Mouse (Mus musculus): ENCODE data around the gene Slc6a9. TPM values are rescaled to one million over a fixed set of nuclear protein-coding genes. Genes with fewer than 3 reads are reported as not detected.

Slc6a9 gene
- polyA plus RNA-seq (2015; fragmentation: Nextera tagmentation; extraction: Ambion mirVana) = 32.2 and 45.9 TPM in 2 replicates

DNA sequence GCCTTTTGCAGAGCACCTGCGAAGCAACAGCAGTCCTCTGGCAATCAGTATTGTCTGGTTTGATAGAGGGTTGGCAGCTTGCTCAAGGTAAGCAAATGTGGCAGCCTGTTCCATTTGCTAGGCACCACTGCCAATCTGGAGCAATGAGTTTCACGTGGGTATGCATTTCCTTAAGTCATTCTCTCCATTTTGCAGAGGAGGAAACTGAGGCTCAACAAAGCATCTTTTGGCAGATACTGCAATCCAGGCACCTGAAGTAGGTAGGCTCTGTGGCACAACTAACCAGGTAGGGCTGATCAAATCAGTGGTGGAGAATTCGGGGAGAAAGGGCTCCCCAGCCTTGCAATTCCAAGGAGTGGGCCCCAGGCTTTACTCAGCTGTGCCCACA, at the start of gene Slc6a9:
Slc6a9 (plus strand) TSS at position 50 of the 388 bp plus-strand sequence.
- no peak for ATAC-seq
- Histone ChIP-seq H3K4me3 (ENCODE audit: low read depth, low read length) (peak within 1 kb of the TSS; percentile 62), H3K27me3 (ENCODE audit: control insufficient read depth, insufficient read depth, low read depth, low read length) (no peaks in the 10 kb centered on the region), H3K27ac (ENCODE audit: low read length) (peak within 1 kb of the TSS; percentile 86), H3K4me2 (ENCODE audit: low read length) (peak within 1 kb of the TSS; percentile 80), H3K9ac (ENCODE audit: low read depth, low read length) (peak within 1 kb of the TSS; percentile 78), H3K36me3 (ENCODE audit: control insufficient read depth, insufficient read depth, low read length) (no peaks in the 10 kb centered on the region), H3K4me1 (ENCODE audit: control insufficient read depth, insufficient read depth, low read length) (peaks cover 20% of the 10 kb centered on the region), H3K9me3 (replicated peaks; ENCODE audit: control insufficient read depth, low read length, poor library complexity, severe bottlenecking) (no peaks in the 10 kb centered on the region)
- 21% methylated on average over 3 of the region's 3 CpGs for WGBS

DNA sequence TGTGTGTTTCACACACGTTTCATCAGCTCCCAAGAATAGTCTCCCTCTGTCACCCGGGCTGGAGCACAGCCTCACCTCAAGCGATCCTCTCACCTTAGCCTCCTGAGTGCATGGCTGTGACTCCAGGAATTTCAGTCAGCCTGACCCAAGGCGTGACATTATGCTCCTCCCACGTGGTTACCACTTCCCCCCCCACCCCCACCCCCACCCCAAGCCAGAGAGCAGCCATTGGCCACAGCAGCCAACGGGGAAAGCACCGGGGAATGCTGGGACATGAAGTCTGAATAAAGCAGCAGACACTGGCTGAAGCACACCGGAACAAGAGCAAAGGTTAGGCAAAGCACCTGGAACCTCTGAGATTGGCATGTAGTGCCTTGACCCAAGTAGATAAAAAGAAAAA, 47.3 kb upstream of the Slc6a9 start:
- Histone ChIP-seq H3K36me3 (ENCODE audit: control insufficient read depth, insufficient read depth, low read length) (no peaks in the 10 kb centered on the region), H3K4me1 (ENCODE audit: control insufficient read depth, insufficient read depth, low read length) (no peaks in the 10 kb centered on the region), H3K9ac (ENCODE audit: low read depth, low read length) (no peak overlapping the region), H3K4me3 (ENCODE audit: low read depth, low read length) (no peak overlapping the region), H3K9me3 (replicated peaks; ENCODE audit: control insufficient read depth, low read length, poor library complexity, severe bottlenecking) (no peaks in the 10 kb centered on the region), H3K27me3 (ENCODE audit: control insufficient read depth, insufficient read depth, low read depth, low read length) (no peaks in the 10 kb centered on the region), H3K4me2 (ENCODE audit: low read length) (0 out of 2 replicates have a peak overlapping the region, but pooled peaks have one; percentile 10), H3K27ac (ENCODE audit: low read length) (no peak overlapping the region)
- peak; percentile 64 for ATAC-seq
- WGBS = 32% methylated on average over 8 of the region's 8 CpGs

DNA sequence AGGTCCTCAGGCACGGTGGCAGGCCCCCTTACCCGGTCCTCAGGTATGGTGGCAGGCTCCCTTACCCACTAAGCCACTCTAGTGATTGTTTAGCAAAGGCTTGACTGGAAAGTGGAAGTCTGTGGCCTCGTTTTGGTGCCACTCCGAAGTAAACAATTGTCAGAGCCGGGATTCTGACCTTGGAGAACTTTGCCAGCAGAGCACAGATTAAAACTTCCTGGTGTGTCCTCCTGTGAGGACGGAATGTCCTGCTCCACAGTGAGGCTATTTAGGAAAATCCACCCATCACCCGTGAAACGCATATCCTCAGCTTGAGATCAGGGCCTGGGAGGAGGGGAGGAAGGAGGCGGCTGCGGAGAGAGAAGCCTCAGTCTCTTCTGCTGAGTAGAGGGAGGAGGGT, 46.0 kb upstream of the Slc6a9 start:
- 67% methylated on average over 10 of the region's 10 CpGs for WGBS
- no peak for ATAC-seq
- Histone ChIP-seq H3K27ac (ENCODE audit: low read length) (no peak overlapping the region), H3K36me3 (ENCODE audit: control insufficient read depth, insufficient read depth, low read length) (no peaks in the 10 kb centered on the region), H3K9ac (ENCODE audit: low read depth, low read length) (no peak overlapping the region), H3K4me1 (ENCODE audit: control insufficient read depth, insufficient read depth, low read length) (no peaks in the 10 kb centered on the region), H3K4me3 (ENCODE audit: low read depth, low read length) (no peak overlapping the region), H3K9me3 (replicated peaks; ENCODE audit: control insufficient read depth, low read length, poor library complexity, severe bottlenecking) (no peaks in the 10 kb centered on the region), H3K4me2 (ENCODE audit: low read length) (no peak overlapping the region), H3K27me3 (ENCODE audit: control insufficient read depth, insufficient read depth, low read depth, low read length) (no peaks in the 10 kb centered on the region)

DNA sequence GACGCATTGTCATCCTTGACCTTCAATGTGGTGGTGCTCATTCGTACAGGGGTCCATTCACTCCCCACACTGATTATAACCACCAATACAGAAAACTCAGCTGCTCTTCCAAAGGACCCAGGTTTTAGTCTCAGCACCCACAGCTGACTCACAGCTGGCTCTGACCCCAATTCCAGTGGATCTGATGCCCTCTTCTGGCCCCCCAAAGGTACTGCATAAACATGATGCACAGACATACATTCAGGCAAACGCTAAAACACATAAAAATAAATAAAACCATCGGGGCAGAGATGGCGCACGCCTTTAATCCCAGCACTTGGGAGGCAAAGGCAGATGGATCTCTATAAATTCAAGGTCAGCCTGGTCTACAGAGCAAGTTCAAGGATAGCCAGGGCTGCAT, 34.4 kb upstream of the Slc6a9 start:
- WGBS = 79% methylated on average over 6 of the region's 6 CpGs
- Histone ChIP-seq H3K4me1 (ENCODE audit: control insufficient read depth, insufficient read depth, low read length) (no peaks in the 10 kb centered on the region), H3K4me3 (ENCODE audit: low read depth, low read length) (no peak overlapping the region), H3K27ac (ENCODE audit: low read length) (no peak overlapping the region), H3K4me2 (ENCODE audit: low read length) (no peak overlapping the region), H3K9ac (ENCODE audit: low read depth, low read length) (no peak overlapping the region), H3K36me3 (ENCODE audit: control insufficient read depth, insufficient read depth, low read length) (no peaks in the 10 kb centered on the region), H3K27me3 (ENCODE audit: control insufficient read depth, insufficient read depth, low read depth, low read length) (no peaks in the 10 kb centered on the region), H3K9me3 (replicated peaks; ENCODE audit: control insufficient read depth, low read length, poor library complexity, severe bottlenecking) (no peaks in the 10 kb centered on the region)
- ATAC-seq = no peak

DNA sequence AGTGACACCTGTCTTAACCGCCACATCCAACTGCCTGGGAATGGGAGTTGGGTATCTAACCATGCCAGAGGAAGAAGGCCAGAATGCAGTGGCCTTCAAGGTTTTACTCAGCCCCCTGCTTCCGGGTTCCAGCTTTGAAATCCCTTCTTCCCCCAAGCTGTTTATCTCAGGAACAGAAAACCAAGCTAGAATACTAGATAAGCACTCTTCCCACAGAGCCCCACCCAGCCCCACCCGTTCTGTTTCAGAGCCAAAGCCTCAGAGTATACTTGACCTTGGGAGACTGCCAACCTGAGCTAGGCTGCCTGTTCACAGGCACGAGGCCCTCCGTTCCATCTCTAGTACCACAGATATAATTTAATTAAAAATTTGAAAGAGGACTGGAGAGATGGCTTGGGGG, 27.3 kb upstream of the Slc6a9 start:
- Histone ChIP-seq H3K4me3 (ENCODE audit: low read depth, low read length) (no peak overlapping the region), H3K4me2 (ENCODE audit: low read length) (no peak overlapping the region), H3K4me1 (ENCODE audit: control insufficient read depth, insufficient read depth, low read length) (no peaks in the 10 kb centered on the region), H3K36me3 (ENCODE audit: control insufficient read depth, insufficient read depth, low read length) (no peaks in the 10 kb centered on the region), H3K27me3 (ENCODE audit: control insufficient read depth, insufficient read depth, low read depth, low read length) (no peaks in the 10 kb centered on the region), H3K9ac (ENCODE audit: low read depth, low read length) (no peak overlapping the region), H3K9me3 (replicated peaks; ENCODE audit: control insufficient read depth, low read length, poor library complexity, severe bottlenecking) (no peaks in the 10 kb centered on the region), H3K27ac (ENCODE audit: low read length) (no peak overlapping the region)
- ATAC-seq = no peak
- WGBS = 79% methylated on average over 5 of the region's 5 CpGs

DNA sequence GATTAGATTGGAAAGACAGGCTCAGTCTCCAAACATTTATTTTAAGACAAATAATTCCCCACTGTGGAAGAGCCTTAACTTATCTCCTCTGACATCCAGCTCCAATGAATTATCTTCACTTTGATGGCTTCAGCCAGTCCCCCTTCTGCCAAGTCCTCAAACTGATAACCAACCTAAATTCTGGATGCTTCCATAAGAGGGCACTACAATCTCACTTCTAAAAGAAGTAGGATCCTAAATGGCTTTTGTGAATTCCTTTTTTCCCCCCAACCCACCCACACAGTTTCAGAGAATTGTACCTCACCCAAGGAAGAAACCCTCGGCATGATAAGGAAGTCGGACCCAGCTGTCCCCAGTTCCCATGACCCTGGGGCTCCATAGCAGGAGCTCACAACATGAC, 23.4 kb upstream of the Slc6a9 start:
- no peak overlapping the region for H3K4me3 ChIP-seq (ENCODE audit: low read depth, low read length)
- no peak overlapping the region for H3K9ac ChIP-seq (ENCODE audit: low read depth, low read length)
- ATAC-seq = no peak
- no peak overlapping the region for H3K4me2 ChIP-seq (ENCODE audit: low read length)
- H3K4me1 ChIP-seq (ENCODE audit: control insufficient read depth, insufficient read depth, low read length) = no peaks in the 10 kb centered on the region
- WGBS = 62% methylated on average over 2 of the region's 2 CpGs
- H3K36me3 ChIP-seq (ENCODE audit: control insufficient read depth, insufficient read depth, low read length) = no peaks in the 10 kb centered on the region
- no peaks in the 10 kb centered on the region for H3K9me3 ChIP-seq (replicated peaks; ENCODE audit: control insufficient read depth, low read length, poor library complexity, severe bottlenecking)
- H3K27ac ChIP-seq (ENCODE audit: low read length) = no peak overlapping the region
- no peaks in the 10 kb centered on the region for H3K27me3 ChIP-seq (ENCODE audit: control insufficient read depth, insufficient read depth, low read depth, low read length)

DNA sequence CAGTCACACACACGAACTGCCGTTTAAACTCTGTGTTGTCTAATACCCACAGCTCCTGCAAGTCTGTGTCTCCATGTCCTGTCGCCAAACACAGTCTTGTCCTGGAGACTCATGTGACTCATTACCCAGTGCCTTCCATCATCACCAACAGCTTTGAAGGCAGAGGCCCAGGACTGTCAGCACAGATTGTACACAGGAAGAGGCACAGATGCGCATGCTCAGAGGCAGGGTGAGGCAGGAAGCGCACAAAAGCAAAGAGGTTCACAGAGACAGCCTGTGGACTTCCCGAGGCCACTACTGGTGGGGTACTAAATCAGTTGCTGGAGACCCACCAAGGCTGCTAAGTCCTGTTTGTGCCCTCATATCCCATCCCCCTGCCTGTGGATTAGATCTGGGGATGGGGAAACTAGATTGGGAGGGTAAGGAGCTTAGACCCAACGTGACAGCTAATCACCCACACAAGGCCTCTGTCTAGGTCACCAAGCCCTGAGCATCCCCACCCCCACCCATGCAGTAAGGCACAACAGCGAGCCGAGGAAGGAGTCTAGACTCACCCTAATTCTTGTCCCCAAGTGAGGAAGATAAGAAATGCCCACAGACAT, 20.6 kb upstream of the Slc6a9 start:
- no peak overlapping the region for H3K4me3 ChIP-seq (ENCODE audit: low read depth, low read length)
- no peak overlapping the region for H3K27ac ChIP-seq (ENCODE audit: low read length)
- H3K4me1 ChIP-seq (ENCODE audit: control insufficient read depth, insufficient read depth, low read length) = no peaks in the 10 kb centered on the region
- H3K9ac ChIP-seq (ENCODE audit: low read depth, low read length) = no peak overlapping the region
- H3K27me3 ChIP-seq (ENCODE audit: control insufficient read depth, insufficient read depth, low read depth, low read length) = no peaks in the 10 kb centered on the region
- H3K9me3 ChIP-seq (replicated peaks; ENCODE audit: control insufficient read depth, low read length, poor library complexity, severe bottlenecking) = no peaks in the 10 kb centered on the region
- 69% methylated on average over 9 of the region's 9 CpGs for WGBS
- no peaks in the 10 kb centered on the region for H3K36me3 ChIP-seq (ENCODE audit: control insufficient read depth, insufficient read depth, low read length)
- H3K4me2 ChIP-seq (ENCODE audit: low read length) = no peak overlapping the region
- no peak for ATAC-seq

DNA sequence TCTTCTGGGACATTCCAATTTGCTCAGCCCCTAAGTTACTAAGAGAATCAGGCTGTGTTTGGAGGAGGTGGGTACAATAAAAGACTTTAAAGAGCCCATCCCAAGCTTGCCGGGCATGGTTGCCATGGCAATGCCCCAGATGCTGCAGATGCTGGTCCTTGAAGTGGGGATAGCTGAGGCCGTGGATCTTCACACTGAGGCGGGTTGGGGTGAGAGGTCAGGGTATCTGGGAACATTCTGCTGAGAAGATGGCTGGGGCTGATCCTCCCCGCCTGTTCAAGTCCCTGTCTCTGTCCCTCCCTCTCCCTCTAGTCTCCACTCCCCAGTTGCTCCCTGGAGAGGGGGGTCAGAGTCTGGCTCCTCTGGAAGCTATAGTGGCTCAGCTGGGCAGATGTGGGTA, 20.0 kb upstream of the Slc6a9 start:
- Histone ChIP-seq H3K4me3 (ENCODE audit: low read depth, low read length) (no peak overlapping the region), H3K9me3 (replicated peaks; ENCODE audit: control insufficient read depth, low read length, poor library complexity, severe bottlenecking) (no peaks in the 10 kb centered on the region), H3K27me3 (ENCODE audit: control insufficient read depth, insufficient read depth, low read depth, low read length) (no peaks in the 10 kb centered on the region), H3K4me1 (ENCODE audit: control insufficient read depth, insufficient read depth, low read length) (no peaks in the 10 kb centered on the region), H3K36me3 (ENCODE audit: control insufficient read depth, insufficient read depth, low read length) (no peaks in the 10 kb centered on the region), H3K9ac (ENCODE audit: low read depth, low read length) (no peak overlapping the region), H3K4me2 (ENCODE audit: low read length) (no peak overlapping the region), H3K27ac (ENCODE audit: low read length) (no peak overlapping the region)
- 27% methylated on average over 4 of the region's 4 CpGs for WGBS
- ATAC-seq = no peak

DNA sequence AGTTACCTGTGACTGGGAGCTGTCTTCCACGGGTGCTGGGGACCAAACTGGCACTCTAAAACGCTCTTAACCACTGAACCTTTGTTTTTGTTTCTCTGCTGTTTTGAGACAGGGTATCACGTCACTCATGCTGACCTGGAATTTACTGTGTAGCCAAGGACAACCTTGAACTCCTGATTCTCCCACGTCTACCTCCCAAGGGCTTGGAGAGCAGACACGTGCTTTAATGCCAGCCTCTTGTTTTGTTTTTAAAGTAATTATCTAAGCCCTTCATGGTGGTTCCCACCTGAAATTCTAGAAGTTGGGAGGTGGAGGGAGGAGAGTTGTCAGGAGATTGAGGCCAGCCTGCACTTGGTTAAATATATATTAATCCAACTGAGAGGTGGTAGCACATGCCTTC, 17.5 kb upstream of the Slc6a9 start:
- Histone ChIP-seq H3K9ac (ENCODE audit: low read depth, low read length) (no peak overlapping the region), H3K4me1 (ENCODE audit: control insufficient read depth, insufficient read depth, low read length) (no peaks in the 10 kb centered on the region), H3K4me2 (ENCODE audit: low read length) (no peak overlapping the region), H3K27ac (ENCODE audit: low read length) (no peak overlapping the region), H3K36me3 (ENCODE audit: control insufficient read depth, insufficient read depth, low read length) (no peaks in the 10 kb centered on the region), H3K27me3 (ENCODE audit: control insufficient read depth, insufficient read depth, low read depth, low read length) (no peaks in the 10 kb centered on the region), H3K9me3 (replicated peaks; ENCODE audit: control insufficient read depth, low read length, poor library complexity, severe bottlenecking) (no peaks in the 10 kb centered on the region), H3K4me3 (ENCODE audit: low read depth, low read length) (no peak overlapping the region)
- 77% methylated on average over 5 of the region's 5 CpGs for WGBS
- no peak for ATAC-seq
